Mouse (Mus musculus) c-Kit-positive CD71-positive TER-119-negative erythroid progenitor cells, embryonic 14.5 days (primary cell): ENCODE data around the gene Prg2.
A peak's percentile ranks its signal among the peaks of the same experiment; 100 is the strongest.

ENCODE experiments used
- DNase-seq: peaks from one replicate; pipeline ENCODE4 v3.0.0-alpha.2; 2013; ENCODE audit warnings: low read depth

The Prg2 gene

GRCm38 (mm10) chr2:84961901-84962300, 18.4 kb upstream of the Prg2 start:
- DNase-seq, result no peak

- no peak for DNase-seq
Measured at GRCm38 (mm10) chr2:84962906-84963507, 17.3 kb upstream of the Prg2 start.

GRCm38 (mm10) chr2:84964111-84964801, 16.0 kb upstream of the Prg2 start:
- DNase-seq, result no peak

- DNase-seq, result no peak
Measured at GRCm38 (mm10) chr2:84967318-84967991, 12.8 kb upstream of the Prg2 start.

GRCm38 (mm10) chr2:84975580-84975979, 4.7 kb upstream of the Prg2 start:
- DNase-seq, result no peak

GRCm38 (mm10) chr2:84987930-84988329, 7.7 kb downstream of the Prg2 start, which contains the start of gene Prg3:
Prg3 (plus strand) TSS chr2:84988215.
- DNase-seq, result no peak

GRCm38 (mm10) chr2:84996376-84996775, 16.1 kb downstream of the Prg2 start:
- no peak for DNase-seq

GRCm38 (mm10) chr2:84999486-85000181, 19.4 kb downstream of the Prg2 start:
- DNase-seq, result no peak

- no peak for DNase-seq
Measured at GRCm38 (mm10) chr2:85001497-85001896, 21.2 kb downstream of the Prg2 start.

- no peak for DNase-seq
Measured at GRCm38 (mm10) chr2:85002575-85002974, 22.3 kb downstream of the Prg2 start.

GRCm38 (mm10) chr2:85004341-85004740, 24.1 kb downstream of the Prg2 start:
- DNase-seq, result no peak

- no peak for DNase-seq
Measured at GRCm38 (mm10) chr2:85006600-85006999, 26.3 kb downstream of the Prg2 start.

GRCm38 (mm10) chr2:85007729-85008128, 27.5 kb downstream of the Prg2 start:
- no peak for DNase-seq

- DNase-seq, result no peak
Measured at GRCm38 (mm10) chr2:85009212-85009611, 29.0 kb downstream of the Prg2 start.

- DNase-seq, result peak; percentile 77
Measured at GRCm38 (mm10) chr2:85011906-85012604, 31.8 kb downstream of the Prg2 start.

- no peak for DNase-seq
Measured at GRCm38 (mm10) chr2:85012679-85013078, 32.4 kb downstream of the Prg2 start.

- no peak for DNase-seq
Measured at GRCm38 (mm10) chr2:85013826-85014587, 33.7 kb downstream of the Prg2 start.

- DNase-seq, result no peak
Measured at GRCm38 (mm10) chr2:85014588-85014982, 34.3 kb downstream of the Prg2 start.

GRCm38 (mm10) chr2:85022043-85022442, 41.8 kb downstream of the Prg2 start:
- no peak for DNase-seq

- DNase-seq, result no peak
Measured at GRCm38 (mm10) chr2:85026178-85026577, 45.9 kb downstream of the Prg2 start.

- no peak for DNase-seq
Measured at GRCm38 (mm10) chr2:85027281-85027680, 47.0 kb downstream of the Prg2 start.
